Mouse (Mus musculus): ENCODE measurements around the gene Klhl26.

DNA sequence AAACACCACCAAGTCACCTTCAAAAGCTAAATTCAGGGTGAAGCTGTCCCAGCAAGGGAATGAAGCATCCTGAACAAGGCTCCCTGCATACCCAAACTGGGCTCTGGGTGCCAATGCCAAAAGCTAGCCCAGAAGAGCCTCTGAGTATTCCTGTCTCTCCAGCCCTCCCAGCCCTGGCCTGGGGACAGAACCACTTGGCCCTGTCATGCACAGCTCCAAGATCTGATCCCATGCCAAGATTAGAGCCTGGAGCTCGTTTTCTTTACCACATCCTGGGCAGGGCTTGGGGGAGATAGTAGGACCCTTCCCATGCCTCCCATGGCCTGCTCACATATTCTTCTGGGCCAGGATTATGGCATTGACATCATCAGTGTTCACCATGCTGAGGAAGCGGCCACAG, 42.8 kb upstream of the Klhl26 start:
- TF ChIP-seq POLR2A (IDR thresholded peaks at IDR 0.05; ENCODE audit: insufficient read depth, low read depth, low read length) (no peak), CTCF (IDR thresholded peaks at IDR 0.05; ENCODE audit: insufficient read depth, low read depth, low read length) (no peak)
